Mouse (Mus musculus) limb, embryonic 12.5 days (tissue): ENCODE measurements around the gene Chrm4. TPM values are rescaled to one million over a fixed set of nuclear protein-coding genes. Genes with fewer than 3 reads are reported as not detected.
A peak's percentile ranks its signal among the peaks of the same experiment; 100 is the strongest.

Experiments
- ATAC-seq: fragments of 200-750 bp; cut with Nextera tagmentation; 2 replicates; pipeline ENCODE4 v1.8.0; 2017; ENCODE audit warnings: low read depth, moderate TSS enrichment; ENCODE audit not compliant: insufficient number of reproducible peaks, insufficient read depth, low FRiP score, low TSS enrichment
- H3K27ac ChIP-seq: fragments of 300-500 bp; sonication (generic); 2 replicates; pipeline ENCODE4 v1.5.1; 2016; ENCODE audit warnings: mild to moderate bottlenecking, moderate library complexity
- H3K27me3 ChIP-seq: fragments of 300-500 bp; sonication (generic); 2 replicates; pipeline ENCODE4 v1.6.1; 2016; ENCODE audit warnings: mild to moderate bottlenecking, moderate library complexity
- H3K36me3 ChIP-seq: fragments of 300-500 bp; sonication (generic); 2 replicates; pipeline ENCODE4 v1.6.1; 2016; ENCODE audit warnings: mild to moderate bottlenecking, moderate library complexity
- H3K4me1 ChIP-seq: fragments of 300-500 bp; sonication (generic); replicated peaks from 2 replicates; pipeline ENCODE4 v1.6.1; 2016
- H3K4me2 ChIP-seq: fragments of 300-500 bp; sonication (generic); 2 replicates; pipeline ENCODE4 v1.6.1; 2016; ENCODE audit warnings: mild to moderate bottlenecking, moderate library complexity
- H3K4me3 ChIP-seq: fragments of 300-500 bp; sonication (generic); replicated peaks from 2 replicates; pipeline ENCODE4 v1.5.1; 2016; ENCODE audit warnings: mild to moderate bottlenecking
- H3K9ac ChIP-seq: fragments of 300-500 bp; sonication (generic); replicated peaks from 2 replicates; pipeline ENCODE4 v1.6.1; 2016; ENCODE audit warnings: mild to moderate bottlenecking, moderate library complexity
- H3K9me3 ChIP-seq: fragments of 300-500 bp; sonication (generic); 2 replicates; pipeline ENCODE4 v1.6.1; 2016; ENCODE audit warnings: mild to moderate bottlenecking, moderate library complexity
- WGBS: fragments of 180-500 bp; shearing (Covaris S2); methylation state at CpG from one replicate; pipeline ENCODE4 v1.1.7; 2016; 5-methylcytosine and 5-hydroxymethylcytosine counted together
- microRNA-seq: library from miRNA; unstranded; fragments of <30 nt; microRNA quantifications from one replicate; pipeline ENCODE4, GENCODE M21; 2017
- polyA plus RNA-seq: library from polyadenylated mRNA; unstranded; fragments of >200 nt; fragmentation: Nextera tagmentation; extraction: Ambion mirVana; gene quantifications from 2 replicates; pipeline ENCODE4 v1.2.1, GENCODE M21; 2016

Chrm4 gene
- polyA plus RNA-seq, 1 experiment from 2014 or later: 0.65 TPM

DNA sequence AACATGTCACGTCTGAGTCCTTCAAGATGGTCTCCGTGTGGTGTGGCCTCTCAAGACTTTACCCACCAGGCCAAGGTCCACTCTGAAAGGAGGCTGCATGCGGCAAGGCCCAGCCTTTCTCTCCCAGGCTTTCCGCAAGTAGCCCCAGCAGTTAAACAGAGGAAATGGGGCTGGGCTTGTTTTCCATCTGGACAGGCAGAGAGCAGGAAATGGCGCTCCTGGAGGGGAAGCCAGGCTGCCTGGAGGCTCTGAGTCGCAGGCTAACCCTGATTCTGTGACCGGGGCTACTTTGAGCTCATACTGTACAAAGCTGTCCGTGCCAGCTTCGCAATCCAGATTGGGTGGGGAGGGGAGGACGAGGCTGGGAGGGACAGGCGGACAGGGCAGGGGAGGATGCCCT is 40.9 kb downstream of the Chrm4 start:
- H3K27me3 ChIP-seq: peaks cover 19% of the 10 kb centered on the region
- H3K9ac ChIP-seq: no peak overlapping the region
- no peaks in the 10 kb centered on the region for H3K36me3 ChIP-seq
- H3K4me1 ChIP-seq: peaks cover 29% of the 10 kb centered on the region
- H3K4me2 ChIP-seq: no peak overlapping the region
- no peak for ATAC-seq
- WGBS: 50% methylated on average over 11 of the region's 11 CpGs
- H3K4me3 ChIP-seq: no peak overlapping the region
- H3K9me3 ChIP-seq: no peaks in the 10 kb centered on the region
- H3K27ac ChIP-seq: peak overlapping the region; percentile 74

DNA sequence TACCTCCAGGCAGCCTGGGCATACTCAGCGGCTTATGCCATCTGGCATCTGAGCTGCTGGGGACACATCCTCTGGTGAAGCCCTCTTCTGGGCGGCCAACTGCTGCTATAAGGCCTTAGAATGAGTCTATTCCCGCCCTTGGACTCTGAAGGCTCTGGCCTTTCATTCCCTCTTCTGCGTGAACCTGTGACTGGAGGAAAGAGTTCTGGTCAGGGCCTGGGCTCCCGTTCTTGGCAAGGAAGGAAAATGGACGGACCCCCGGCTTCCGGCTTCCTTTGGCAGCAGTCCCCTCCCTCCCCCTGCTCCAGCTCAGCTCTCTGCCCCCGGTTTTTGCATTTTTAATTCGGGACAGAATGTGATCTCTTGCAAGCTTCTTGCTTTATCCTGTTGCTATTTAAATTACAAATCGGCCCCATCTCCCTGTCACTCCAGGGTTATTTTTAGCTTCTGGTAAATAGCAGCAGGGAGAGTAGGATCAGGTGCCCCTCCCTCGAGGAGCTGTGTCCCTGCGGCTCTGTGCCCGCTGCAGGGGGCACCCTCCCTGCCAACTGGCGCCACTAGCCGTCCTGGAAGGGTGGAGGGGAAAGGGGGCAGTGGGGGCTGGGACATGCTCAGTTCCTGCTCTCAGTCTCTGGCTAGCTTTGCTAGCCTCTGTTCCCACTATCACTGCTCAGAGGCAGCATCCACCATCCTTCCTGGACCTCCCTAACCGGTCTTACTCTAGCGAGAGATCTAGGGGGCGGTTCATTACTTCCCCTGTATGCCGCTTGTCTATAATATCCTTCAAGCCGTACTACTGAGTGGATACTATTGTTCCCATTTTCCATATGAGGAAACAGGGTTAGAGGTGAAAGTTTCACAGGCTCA is 44.4 kb downstream of the Chrm4 start:
- no peak overlapping the region; the same call in 1 of the 2 replicates for H3K27ac ChIP-seq
- H3K36me3 ChIP-seq: no peaks in the 10 kb centered on the region
- H3K4me2 ChIP-seq: no peak overlapping the region
- peaks cover 29% of the 10 kb centered on the region for H3K4me1 ChIP-seq
- ATAC-seq: no peak
- H3K4me3 ChIP-seq: no peak overlapping the region
- H3K27me3 ChIP-seq: peaks cover 52% of the 10 kb centered on the region
- 26% methylated on average over 21 of the region's 21 CpGs for WGBS
- no peaks in the 10 kb centered on the region for H3K9me3 ChIP-seq
- no peak overlapping the region for H3K9ac ChIP-seq

DNA sequence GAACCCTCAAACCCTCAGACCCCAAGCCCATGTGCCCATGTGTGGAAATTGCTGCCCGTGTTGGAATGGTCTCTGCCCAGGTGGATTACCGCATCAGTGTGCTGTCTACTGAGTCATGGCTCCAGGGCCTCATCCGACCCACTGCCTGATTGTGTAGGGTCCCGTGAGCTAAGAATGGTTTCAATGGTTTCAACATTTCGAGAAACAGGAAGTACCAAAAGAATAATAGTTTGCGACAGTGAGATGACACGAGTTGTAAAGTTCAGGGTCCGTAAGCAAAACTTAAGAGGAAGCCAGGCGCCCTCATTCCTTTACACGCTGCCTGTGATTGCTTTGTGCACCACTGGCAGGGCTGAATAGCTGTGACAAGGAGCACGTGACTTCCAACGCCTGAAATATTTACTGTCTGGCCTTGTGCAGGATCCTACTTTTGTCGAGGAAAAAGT is 45.1 kb downstream of the Chrm4 start:
- Histone ChIP-seq H3K4me3 (no peak overlapping the region), H3K9ac (no peak overlapping the region), H3K4me1 (peaks cover 29% of the 10 kb centered on the region), H3K4me2 (no peak overlapping the region), H3K36me3 (no peaks in the 10 kb centered on the region), H3K27ac (no peak overlapping the region), H3K27me3 (peaks cover 57% of the 10 kb centered on the region), H3K9me3 (no peaks in the 10 kb centered on the region)
- no peak for ATAC-seq
- 40% methylated on average over 13 of the region's 13 CpGs for WGBS

DNA sequence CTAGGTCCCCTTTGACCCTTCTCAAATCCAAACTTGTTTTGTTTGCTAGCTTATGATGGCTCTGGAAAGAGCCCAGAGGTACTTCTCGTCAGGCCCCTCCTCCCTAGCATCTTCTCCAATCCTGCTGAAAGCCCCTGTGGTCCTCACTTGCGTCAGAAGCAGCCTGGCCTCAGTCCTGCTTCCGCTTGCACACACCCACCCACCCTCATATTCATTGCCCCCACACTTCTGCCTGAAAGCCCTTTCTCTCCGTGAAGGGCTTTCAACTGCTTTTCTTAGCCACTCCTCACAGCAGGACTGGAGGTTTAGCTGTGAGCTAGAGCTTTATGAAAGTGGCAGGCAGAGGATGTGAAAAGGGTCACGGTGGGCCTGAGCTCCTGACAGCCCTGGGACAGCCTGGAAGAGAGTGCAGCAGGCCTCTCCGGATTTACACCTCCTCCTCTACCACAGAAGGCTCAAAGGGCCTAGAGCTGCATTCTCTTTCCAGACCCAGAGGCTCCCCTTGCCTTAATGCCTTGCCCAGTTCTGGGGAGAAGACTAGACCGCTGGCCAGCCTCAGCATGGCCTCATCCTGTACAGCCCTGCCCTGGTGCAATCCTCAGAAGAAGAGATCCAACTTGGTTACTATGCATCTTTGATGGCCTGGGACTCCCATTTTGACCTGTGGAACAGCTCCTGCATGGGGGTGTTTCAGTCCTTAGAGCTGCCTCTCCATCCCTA is 46.5 kb downstream of the Chrm4 start:
- Histone ChIP-seq H3K4me3 (no peak overlapping the region), H3K4me1 (peaks cover 25% of the 10 kb centered on the region), H3K4me2 (no peak overlapping the region), H3K36me3 (no peaks in the 10 kb centered on the region), H3K27me3 (peaks cover 71% of the 10 kb centered on the region), H3K9ac (no peak overlapping the region), H3K27ac (no peak overlapping the region), H3K9me3 (no peaks in the 10 kb centered on the region)
- 28% methylated on average over 7 of the region's 7 CpGs for WGBS
- no peak for ATAC-seq

DNA sequence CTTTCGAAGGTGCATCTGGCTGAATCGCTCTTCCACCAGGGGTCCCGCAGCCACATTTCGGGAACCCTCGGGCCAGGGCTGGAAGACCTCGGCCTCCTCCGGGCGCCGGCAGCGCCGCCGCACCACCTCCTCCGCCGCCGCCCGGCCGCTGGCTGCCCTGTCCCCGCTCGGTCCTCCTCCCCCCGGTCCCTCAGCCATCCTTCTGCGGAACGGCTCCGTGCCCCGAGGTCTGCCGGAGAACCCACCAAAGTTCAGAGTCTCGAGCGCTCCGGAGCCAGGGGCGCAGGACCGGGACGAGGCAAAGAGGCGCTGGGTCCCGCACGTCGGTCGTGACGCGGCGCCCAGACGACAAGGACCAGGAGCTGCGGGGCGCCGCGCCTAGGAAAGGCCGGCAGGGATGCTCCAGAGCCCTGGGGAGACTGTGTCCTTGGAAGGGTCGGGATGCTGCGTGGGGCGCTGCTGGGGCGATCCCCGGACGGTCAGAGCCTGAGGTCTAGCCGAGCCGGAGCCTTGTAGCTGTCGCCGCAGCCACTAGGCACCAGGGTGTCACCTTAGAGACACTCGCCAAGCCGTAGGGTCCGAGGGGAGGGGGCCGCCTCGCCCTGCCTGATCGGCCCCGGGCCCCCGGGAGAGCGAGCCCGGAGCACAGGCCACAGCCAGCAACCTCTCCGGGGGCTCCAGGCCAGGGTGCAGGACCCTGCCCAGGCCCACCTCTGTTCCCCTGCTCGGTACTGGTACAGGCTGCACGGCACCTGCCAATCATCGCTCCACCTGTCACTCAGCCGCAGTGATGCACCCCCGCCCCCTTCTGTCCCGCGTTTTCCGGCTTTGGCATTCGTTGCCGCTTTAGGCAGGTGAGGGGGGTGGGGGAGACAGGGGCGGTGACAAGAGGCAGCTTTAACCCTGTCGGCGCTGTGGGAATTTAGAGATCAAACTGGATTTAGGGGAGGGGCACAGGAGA is 48.8 kb downstream of the Chrm4 start, which contains the start of gene Dgkz:
Dgkz (minus strand) TSS at position 284 of the 961 bp plus-strand sequence.
- WGBS: 1% methylated on average over 79 of the region's 79 CpGs
- Histone ChIP-seq H3K9ac (peak within 1 kb of the TSS; percentile 53), H3K4me2 (peak within 1 kb of the TSS; percentile 68), H3K4me3 (peak within 1 kb of the TSS; percentile 43), H3K27me3 (peaks cover 79% of the 10 kb centered on the region), H3K9me3 (no peaks in the 10 kb centered on the region), H3K27ac (no peak within 1 kb of the TSS), H3K36me3 (no peaks in the 10 kb centered on the region), H3K4me1 (peaks cover 45% of the 10 kb centered on the region)
- no peak for ATAC-seq

DNA sequence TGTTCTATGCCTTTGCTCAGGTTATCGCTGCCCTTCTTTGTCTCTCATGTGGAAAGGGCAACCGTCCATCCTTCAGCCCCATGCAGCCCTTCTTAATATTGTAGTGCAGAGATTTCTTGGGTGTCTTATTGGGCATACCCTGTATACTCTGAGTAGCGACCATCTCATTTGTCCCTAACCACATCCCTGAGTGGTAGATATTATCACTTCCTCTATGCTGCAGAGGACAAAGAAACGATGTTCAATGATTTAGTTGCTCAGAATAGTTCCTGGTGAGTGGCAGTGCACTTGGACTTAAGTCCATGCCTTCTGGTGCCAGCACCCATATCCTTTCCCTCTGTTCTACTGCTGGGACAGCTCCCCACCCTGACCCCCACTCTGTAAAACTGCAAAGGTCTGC is 50.9 kb downstream of the Chrm4 start:
- no peak overlapping the region for H3K4me3 ChIP-seq

More for the DNA sequence above, 50.9 kb downstream of the Chrm4 start:
- ATAC-seq: no peak
- peaks cover 40% of the 10 kb centered on the region for H3K4me1 ChIP-seq
- no peak overlapping the region for H3K4me2 ChIP-seq
- H3K36me3 ChIP-seq: no peaks in the 10 kb centered on the region
- no peak overlapping the region for H3K27ac ChIP-seq
- H3K27me3 ChIP-seq: peaks cover 64% of the 10 kb centered on the region
- no peaks in the 10 kb centered on the region for H3K9me3 ChIP-seq
- H3K9ac ChIP-seq: no peak overlapping the region
- WGBS: 80% methylated on average over 4 of the region's 4 CpGs

Small RNA genes within 50 kb of the gene (microRNA-seq; reads per million reads assigned to microRNA genes)
- not detected for gene Mir6999

Other genes starting within 250 kb of the Chrm4 start
- 28.1 and 28.7 TPM in 2 replicates for gene Atg13, start 216.7 kb upstream of the Chrm4 start, polyA plus RNA-seq
- 24.0 and 25.2 TPM in 2 replicates for gene Harbi1, start 216.4 kb upstream of the Chrm4 start, polyA plus RNA-seq
- gene Ambra1, start 197.1 kb upstream of the Chrm4 start, polyA plus RNA-seq: 22.3 and 24.1 TPM in 2 replicates
- gene Mdk, start 5.0 kb downstream of the Chrm4 start, polyA plus RNA-seq: 2,281 and 2,291 TPM in 2 replicates
- gene Gm9821, start 18.5 kb downstream of the Chrm4 start, polyA plus RNA-seq: 0.28 and 0.59 TPM in 2 replicates
- gene Dgkz, start 48.6 kb downstream of the Chrm4 start, polyA plus RNA-seq: 33.7 and 39.9 TPM in 2 replicates
- gene Creb3l1, start 97.3 kb downstream of the Chrm4 start, polyA plus RNA-seq: 1.3 and 2.6 TPM in 2 replicates
- 34.2 and 43.6 TPM in 2 replicates for gene Phf21a, start 165.9 kb downstream of the Chrm4 start, polyA plus RNA-seq